Mouse (Mus musculus): ENCODE measurements around the gene Zscan4-ps3. TPM values are rescaled to one million over a fixed set of nuclear protein-coding genes. Genes with fewer than 3 reads are reported as not detected.
"Not testable (repeated sequence)": the region's sequence is repeated elsewhere in the genome, so short reads cannot be mapped to it uniquely, and the experiment has no call there.

Gene Zscan4-ps3
- total RNA-seq (2012; rRNA removed): 36.1 and 37.5 TPM in 2 replicates

DNA sequence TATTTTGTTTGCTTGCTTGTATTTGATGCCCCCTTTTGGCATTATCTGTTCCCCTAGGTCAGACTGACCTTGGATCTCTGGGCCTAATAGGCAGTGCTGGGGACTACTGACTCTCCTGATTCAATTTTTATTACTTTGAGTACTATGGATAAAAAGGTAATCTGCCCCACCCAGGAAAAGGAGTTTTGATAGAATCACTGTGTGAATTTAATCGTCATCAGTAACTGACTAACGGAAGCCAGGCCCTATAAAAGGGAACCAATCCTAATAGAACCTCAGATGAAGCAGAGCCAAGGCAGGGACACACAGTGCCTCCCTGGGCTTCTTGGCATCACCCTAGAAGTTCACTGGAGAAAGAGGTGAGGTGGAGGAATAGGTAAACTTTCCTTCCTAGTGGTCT lies at the start of gene Zscan4-ps3:
TSS of gene Zscan4-ps3 (plus strand) at position 301 of the 400 bp plus-strand sequence.
- H3K4me1 ChIP-seq (ENCODE audit: control insufficient read depth in 2 of 2, insufficient read depth in 2 of 2, low read length in 2 of 2, poor library complexity in 1 of 2); H3K27ac ChIP-seq (ENCODE audit: insufficient read depth, low read depth, low read length, poor library complexity, severe bottlenecking); in situ Hi-C loops (cut with MboI; ENCODE audit: low sequenced_read_pairs in 2 of 2, unreplicated experiment in 2 of 2); H3K9ac ChIP-seq (ENCODE audit: insufficient read depth, low read depth, low read length, poor library complexity, severe bottlenecking); H3K4me3 ChIP-seq (ENCODE audit: insufficient read depth in 1 of 2, low read depth in 1 of 2, low read length in 2 of 2, poor library complexity in 1 of 2, severe bottlenecking in 1 of 2); DNase-seq (ENCODE audit: low read depth, low spot score); H3K9me3 ChIP-seq (ENCODE audit: control insufficient read depth, insufficient read depth, low read depth, low read length); H3K36me3 ChIP-seq (ENCODE audit: control insufficient read depth, insufficient read depth, low read length, poor library complexity, severe bottlenecking): not testable (repeated sequence)

DNA sequence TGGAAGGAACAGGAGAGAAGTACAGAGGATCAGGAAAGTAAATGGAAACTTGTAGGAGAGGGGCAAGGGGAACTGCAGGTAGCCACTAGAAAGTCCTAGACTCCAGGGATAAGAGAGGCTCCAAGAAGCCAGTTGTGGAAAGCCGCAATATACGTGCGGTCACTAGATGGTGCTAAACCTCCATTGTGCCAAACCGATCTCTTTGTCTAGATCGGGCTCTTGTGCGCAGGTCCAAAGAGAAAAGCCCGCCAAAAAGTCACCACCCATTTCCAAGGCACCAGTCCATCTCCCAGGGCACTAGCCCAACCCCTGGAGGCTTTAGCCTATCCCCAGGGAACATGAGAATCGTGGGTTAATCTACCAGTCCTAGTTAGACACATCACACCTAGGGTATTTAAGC lies 8.0 kb downstream of the Zscan4-ps3 start:
- TF ChIP-seq ZC3H11A (IDR thresholded peaks at IDR 0.05; ENCODE audit: borderline replicate concordance, low read depth, low read length): peak; percentile 85
- peak; percentile 67 for DNase-seq (ENCODE audit: low read depth, low spot score)
- not testable (repeated sequence) for H3K27ac ChIP-seq (ENCODE audit: insufficient read depth, low read depth, low read length, poor library complexity, severe bottlenecking)

More for the DNA sequence above, 8.0 kb downstream of the Zscan4-ps3 start:
- H3K9ac ChIP-seq (ENCODE audit: insufficient read depth, low read depth, low read length, poor library complexity, severe bottlenecking); H3K4me1 ChIP-seq (ENCODE audit: control insufficient read depth in 2 of 2, insufficient read depth in 2 of 2, low read length in 2 of 2, poor library complexity in 1 of 2); H3K9me3 ChIP-seq (ENCODE audit: control insufficient read depth, insufficient read depth, low read depth, low read length); H3K36me3 ChIP-seq (ENCODE audit: control insufficient read depth, insufficient read depth, low read length, poor library complexity, severe bottlenecking); in situ Hi-C loops (cut with MboI; ENCODE audit: low sequenced_read_pairs in 2 of 2, unreplicated experiment in 2 of 2); H3K4me3 ChIP-seq (ENCODE audit: insufficient read depth in 1 of 2, low read depth in 1 of 2, low read length in 2 of 2, poor library complexity in 1 of 2, severe bottlenecking in 1 of 2): not testable (repeated sequence)

Other genes with a start within 250 kb of the Zscan4-ps3 start
- 153 and 164 TPM in 2 replicates for gene Zscan4f, start 211.4 kb upstream of the Zscan4-ps3 start, total RNA-seq (2012; rRNA removed)
- gene Zscan4-ps2, start 95.0 kb upstream of the Zscan4-ps3 start, total RNA-seq (2012; rRNA removed): 56.2 and 59.5 TPM in 2 replicates
- gene Vmn1r72, start 70.8 kb downstream of the Zscan4-ps3 start, total RNA-seq (2012; rRNA removed): not detected in 2 replicates
- gene Vmn1r73, start 121.0 kb downstream of the Zscan4-ps3 start, total RNA-seq (2012; rRNA removed): not detected in 2 replicates
- not detected in 2 replicates for gene Vmn1r74, start 224.7 kb downstream of the Zscan4-ps3 start, total RNA-seq (2012; rRNA removed)